Mouse (Mus musculus) urinary bladder, adult 18-20 months (tissue): ENCODE data around the gene Taf4.
A peak's percentile ranks its signal among the peaks of the same experiment; 100 is the strongest.

Source experiments
- DNase-seq, 2 experiments: peaks; one replicate each; pipeline ENCODE4 v3.0.0; 2022; ENCODE audit warnings: low spot score in 2 of 2, mixed read lengths in 2 of 2

Gene Taf4

GRCm38 (mm10) chr2:179982715-179983114, 6.3 kb upstream of the Taf4 start:
- DNase-seq: no peak

- DNase-seq: no peak
Measured at GRCm38 (mm10) chr2:179980616-179981015, 4.2 kb upstream of the Taf4 start.

DNA sequence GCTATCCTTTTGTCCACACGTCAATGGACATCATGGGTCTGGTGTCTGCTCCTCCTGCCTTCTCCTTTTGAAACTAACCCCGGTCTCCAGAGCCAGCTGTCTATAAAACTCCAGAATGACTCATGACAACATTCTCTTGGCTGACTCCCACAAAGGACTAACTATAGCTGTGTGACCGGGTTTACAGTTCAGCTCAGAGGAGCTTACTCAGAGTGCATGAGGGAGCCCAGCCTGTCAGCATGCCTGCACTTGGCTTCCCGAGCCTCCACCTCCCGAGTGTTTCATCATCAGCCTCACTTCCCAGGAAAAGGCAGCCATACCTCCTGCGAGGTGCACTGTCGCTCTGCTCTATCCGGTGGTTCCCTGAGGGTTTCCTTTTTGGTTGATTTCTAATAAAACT, 3.4 kb upstream of the Taf4 start:
- DNase-seq: peak in 1 of 2 experiments; percentile 59

- DNase-seq: no peak
Measured at GRCm38 (mm10) chr2:179978250-179978649, 1.8 kb upstream of the Taf4 start.

DNA sequence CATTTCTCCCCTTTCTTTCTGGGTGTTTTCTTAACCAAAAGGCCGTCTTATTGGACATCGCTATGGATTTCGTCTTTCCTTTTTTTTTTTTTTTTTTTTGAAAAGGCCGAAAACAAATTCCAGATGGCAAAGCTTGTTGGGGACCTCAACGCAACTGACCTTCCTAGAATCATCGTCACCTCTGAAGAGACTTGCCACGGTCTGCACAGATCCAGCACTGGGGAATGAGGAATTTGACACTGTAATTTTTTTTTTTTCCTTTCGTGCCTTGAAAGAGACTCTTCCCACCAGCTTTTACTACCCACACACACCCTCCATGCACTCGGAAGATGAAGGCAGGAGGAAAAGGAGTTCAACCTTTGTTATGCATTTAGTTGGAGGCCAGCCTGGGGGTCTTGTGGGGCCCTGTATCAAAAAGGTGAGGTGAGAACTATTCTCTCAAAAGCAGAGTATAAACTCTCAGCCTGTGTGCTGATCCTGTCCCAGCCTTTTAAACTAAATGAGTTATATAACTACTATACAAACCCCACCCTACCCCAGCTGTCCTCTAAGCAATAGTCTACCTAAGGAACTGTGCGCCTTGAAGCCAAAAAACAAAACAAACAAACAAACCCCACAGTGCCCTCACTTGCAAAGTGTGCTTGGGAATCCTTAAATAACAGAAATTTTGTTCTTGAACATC, 1.0 kb upstream of the Taf4 start:
- no peak for DNase-seq

GRCm38 (mm10) chr2:179976295-179976627, 185 bp downstream of the Taf4 start:
- peak in 1 of 2 experiments; percentile 56 for DNase-seq

DNA sequence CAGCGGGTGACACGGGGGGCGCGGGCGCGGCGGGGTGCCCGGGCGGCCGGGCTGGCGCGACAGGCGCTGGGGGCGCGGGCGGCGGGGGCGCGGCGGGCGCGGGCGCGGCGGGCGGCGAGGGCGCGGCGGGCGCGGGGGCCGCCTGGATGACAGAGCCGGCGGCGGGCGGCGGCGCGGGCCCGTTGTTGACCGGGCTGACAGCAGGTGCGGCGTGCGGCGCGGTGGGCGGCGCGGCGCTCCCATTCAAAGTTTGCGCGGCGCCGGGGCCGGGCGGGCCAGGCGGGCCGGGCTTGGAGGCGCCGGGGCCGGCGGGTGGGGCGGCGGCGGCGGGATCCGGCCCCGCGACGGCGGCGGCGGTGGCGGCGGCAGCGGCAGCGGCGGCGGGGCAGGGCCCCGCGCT, 595 bp downstream of the Taf4 start:
- no peak for DNase-seq

DNA sequence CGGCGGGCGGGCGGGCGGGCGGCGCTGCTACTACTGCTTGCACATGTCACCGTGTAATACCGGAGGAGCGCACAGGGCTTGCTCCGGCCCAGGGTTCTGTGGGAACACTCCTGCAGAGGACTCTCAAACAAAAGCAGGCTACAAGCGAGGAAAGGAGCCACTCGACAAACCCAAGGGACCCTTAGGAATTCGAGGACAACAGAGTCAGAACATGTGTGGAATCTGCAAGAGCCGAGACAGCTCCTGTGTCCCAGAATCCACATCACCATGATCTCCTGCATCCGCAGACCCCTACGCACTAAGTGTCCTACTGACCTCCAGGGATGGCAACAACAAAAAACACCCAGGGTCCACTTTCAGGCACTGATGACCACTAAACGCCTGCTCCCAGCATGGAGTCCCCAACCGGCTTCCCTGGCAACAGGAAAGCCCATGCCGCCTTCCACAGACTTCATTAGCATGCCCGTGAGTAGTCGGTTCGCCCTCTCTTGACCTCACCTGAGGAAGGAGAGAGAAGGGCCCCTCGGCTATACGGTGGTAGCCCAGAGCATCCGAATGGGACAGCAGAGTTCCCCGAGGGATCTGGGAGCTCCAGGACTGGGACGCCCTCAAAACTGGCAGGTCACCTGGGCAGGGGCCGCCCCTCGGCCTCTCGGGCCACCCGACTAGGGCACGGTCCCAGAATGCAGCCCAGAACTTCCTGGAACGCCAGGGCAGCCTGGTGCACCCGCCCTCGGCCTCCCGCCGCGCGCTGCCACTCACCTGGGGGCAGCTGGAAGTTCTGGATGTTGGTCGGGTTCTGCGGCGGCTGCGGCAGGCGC, 1.6 kb downstream of the Taf4 start:
- peak; percentile 18 to 48 for DNase-seq

GRCm38 (mm10) chr2:179973871-179974628, 2.4 kb downstream of the Taf4 start:
- no peak for DNase-seq

DNA sequence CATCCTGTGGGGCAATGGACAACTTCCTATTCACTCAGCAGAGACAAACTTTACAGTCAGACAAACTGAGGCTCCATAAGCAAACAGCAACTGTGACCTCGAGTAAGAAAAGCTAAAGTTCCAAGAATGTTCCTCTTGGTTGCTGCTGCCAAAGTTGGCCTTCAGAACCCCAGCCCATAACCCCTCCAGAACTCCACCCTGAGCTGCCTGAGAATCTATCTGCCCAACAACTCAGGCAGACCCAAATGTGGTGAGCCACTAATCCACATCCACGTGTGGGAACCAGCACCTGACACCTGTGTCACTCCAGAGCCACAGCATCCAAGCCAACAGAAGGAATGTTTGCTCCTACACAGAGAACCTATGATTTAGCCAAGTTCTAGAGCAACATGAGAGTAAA, 4.0 kb downstream of the Taf4 start:
- DNase-seq: no peak

GRCm38 (mm10) chr2:179971891-179972290, 4.6 kb downstream of the Taf4 start:
- DNase-seq: no peak

DNA sequence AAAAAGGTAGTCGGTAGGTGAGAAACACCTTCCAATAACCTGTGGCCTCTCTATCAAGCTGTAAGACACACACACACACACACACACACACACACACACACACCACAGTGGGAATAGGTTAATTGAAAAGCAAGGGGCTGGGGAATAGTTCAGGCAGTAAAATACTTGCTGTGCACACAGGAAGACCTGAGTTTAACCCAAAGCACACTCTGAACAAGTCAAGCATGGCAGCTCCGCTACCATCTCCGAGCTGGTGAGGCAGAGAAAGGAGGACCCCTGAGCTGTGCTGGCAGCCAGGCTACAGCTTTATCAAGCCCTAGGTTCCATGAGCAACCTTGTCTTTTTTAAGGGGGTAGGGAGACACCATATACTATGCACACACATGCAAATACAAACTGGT, 7.3 kb downstream of the Taf4 start:
- DNase-seq: no peak

DNA sequence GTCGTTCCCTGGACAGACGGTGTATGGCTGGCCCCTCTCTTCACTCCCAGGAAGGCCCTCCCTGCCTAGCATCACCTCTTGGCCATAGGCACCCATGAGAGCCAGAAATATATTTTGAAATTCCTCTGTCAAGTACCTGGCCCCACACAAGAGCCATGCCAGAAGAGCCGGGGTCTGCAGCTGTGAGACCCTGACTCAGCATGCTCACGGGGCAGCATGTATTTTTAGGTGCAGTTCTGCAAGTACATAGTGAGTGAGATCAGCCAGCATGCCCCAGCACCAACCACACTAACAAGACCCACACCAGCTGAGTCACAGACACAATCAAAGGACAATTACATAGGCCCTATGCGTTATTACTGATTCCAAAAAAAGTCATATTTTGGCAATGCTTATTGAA, 8.8 kb downstream of the Taf4 start:
- DNase-seq: no peak

DNA sequence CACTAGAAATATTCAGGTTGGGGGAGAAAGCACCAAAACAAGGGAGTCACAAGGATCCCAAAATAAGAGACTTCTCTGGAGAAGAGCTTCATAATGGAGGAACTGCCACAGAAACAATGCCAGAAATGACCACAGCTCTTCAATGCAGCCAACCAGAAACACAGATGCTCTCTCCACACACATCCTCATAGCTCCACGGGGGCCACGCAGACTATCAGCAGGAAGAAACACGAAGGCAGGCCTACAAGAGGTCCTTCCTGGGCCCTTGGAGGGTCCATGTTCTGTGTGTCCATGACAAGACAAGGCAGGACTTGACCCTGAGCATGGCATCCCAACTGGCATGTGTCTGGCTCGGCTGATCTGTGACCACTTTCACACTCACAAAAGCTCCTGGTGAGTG, 15.0 kb downstream of the Taf4 start:
- DNase-seq: no peak

DNA sequence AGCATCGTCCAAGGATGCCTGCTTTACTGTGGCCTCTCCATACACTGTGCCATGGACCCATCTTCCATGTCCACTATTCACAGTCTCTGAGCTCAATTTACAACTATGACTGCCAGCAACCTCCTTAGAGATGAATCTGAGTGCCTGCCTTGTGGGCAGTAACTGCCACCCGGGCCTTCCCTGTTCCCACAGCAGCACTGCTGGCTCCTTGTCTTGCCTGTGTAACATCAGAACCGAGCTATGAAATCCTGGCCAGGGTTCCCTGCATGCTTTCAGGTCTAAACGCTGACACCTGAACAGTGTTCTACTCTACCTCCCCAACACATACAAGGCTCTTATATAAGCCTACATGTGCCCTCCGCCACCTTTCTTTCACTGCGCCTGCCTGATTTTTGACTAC, 16.1 kb downstream of the Taf4 start:
- no peak for DNase-seq

GRCm38 (mm10) chr2:179959391-179959790, 17.1 kb downstream of the Taf4 start:
- DNase-seq: no peak

DNA sequence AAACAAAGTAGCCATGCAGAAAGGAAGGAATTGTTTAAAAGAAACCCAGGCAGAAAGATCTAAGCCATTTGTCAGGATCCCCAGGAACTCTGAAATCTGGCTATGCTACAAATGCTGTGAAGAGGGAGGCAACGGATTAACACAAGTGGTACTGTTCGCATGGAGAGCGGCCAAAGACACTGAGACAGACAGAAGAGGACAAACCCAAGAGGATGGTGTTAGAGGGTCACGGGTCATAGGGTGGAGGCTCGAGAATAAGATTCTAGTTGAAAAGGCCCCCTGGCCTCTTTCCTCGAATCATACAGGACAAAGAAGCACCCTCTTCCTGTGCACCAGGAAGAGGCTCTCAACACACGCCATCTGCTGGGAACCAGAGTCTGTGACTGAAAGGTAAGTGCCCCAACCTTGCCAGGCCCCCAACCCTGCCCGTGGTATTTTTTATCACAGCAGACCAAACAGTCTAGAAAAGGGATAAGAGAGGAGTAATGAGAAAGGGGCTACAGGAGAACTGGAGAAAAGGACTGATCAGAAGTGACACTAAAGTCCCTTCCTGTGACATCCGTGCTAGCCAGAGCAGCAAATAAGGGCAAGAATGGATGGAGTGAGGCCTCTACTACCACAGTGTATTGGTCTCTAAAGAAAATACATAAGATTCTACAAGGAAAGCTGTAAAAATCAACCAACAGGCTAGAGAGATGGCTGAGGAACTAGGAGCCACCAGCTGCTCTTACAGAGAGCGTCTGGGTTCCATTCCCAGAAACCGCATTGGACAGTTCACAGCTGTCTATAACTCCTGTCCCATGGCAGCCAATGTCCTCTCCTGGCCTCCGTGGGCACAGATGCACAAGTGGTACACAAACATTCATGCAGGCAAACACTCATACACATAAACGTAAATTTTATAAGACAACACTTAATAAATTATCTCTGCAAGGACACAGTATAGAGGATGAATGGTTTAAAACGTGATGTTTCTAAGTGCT, 24.6 kb downstream of the Taf4 start:
- DNase-seq: no peak

DNA sequence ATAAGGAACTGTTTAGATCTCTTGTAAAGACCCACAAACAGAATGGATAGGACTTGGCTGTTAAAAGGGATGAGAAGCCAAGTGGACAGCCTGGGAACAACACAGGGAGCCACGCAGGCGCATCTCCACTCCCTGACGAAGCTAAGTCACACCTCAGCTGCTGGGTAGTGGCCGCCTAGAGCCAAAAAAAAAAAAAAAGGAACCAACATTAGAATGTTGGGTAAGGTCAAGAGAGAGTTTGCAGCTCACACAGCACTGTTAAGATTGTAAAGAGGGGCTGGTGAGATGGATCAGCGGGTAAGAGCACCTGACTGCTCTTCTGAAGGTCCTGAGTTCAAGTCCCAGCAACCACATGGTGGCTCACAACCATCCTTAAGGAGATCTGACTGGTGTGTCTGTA, 27.6 kb downstream of the Taf4 start:
- DNase-seq: no peak

- no peak for DNase-seq
Measured at GRCm38 (mm10) chr2:179947607-179948006, 28.8 kb downstream of the Taf4 start.

GRCm38 (mm10) chr2:179946496-179946895, 29.9 kb downstream of the Taf4 start:
- no peak for DNase-seq

DNA sequence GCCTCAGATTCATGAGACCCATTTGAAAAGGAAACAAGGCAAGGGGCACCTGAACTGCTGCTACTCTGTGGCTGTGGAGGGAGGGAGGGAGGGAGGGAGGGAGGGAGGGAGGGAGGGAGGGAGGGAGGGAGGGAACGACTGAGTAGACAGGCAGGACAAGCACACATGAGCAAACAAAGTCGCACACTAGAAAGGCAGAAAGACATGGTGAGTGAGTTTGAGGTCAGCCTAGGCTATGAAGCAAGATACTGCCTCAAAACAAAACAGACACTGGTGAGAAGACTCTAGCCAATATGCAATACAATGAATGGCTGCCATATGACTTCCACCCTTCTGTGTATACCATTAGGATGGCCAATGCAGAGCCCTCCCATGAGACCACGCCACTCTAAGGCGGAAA, 31.4 kb downstream of the Taf4 start:
- no peak for DNase-seq

DNA sequence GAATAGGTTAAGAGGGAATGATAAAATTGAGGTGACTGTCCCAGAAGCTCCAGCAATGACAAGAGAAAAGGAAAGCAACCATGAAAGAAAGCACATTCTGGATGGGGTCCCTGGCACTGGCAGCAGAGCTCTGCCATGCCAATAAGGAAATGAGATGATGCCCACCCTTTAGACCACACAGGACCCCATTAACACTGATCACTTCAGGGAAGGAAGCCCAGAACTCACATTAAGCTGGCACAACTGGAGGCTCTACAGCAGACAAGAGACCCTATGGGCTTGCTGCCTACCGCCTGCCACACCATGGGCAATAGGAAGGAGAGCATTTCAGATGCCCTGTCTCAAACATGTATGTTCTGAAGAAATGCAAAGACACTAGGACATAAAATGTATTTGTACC, 34.8 kb downstream of the Taf4 start:
- no peak for DNase-seq
